Mouse (Mus musculus) spleen, adult 2 months (tissue): ENCODE results near the gene Ankrd52.

Experiments
- CTCF ChIP-seq: fragments of 200-500 bp; IDR thresholded peaks from 2 replicates; pipeline ENCODE4 v1.5.1; 2011; ENCODE audit warnings: mild to moderate bottlenecking, inconsistent platforms; ENCODE audit not compliant: insufficient read depth, insufficient read length, insufficient replicate concordance; ENCODE audit errors: extremely low read depth
- POLR2A ChIP-seq: fragments of 200-500 bp; IDR thresholded peaks from 2 replicates; pipeline ENCODE4 v1.6.1; 2011; ENCODE audit warnings: low read depth, low read length, inconsistent platforms

GRCm38 (mm10) chr10:128380565-128380964 is 3.6 kb downstream of the Ankrd52 start:
- TF ChIP-seq CTCF, result no peak
- no peak for TF ChIP-seq POLR2A
